Mouse (Mus musculus) MEL (cell line): ENCODE measurements at regions not wholly inside any gene's neighbourhood (a gene's known extent, or its start where the extent isn't known, plus 50 kb on each side); places are given as distances from the start of the nearest gene placed in this dataset.

Source experiments
- DNase-seq: peaks from one replicate; pipeline ENCODE4 v3.0.0; 2011; ENCODE audit warnings: low read depth, low spot score
- H3K27ac ChIP-seq: 2 replicates; pipeline ENCODE4 v1.5.1; 2012; ENCODE audit warnings: low read depth, mild to moderate bottlenecking, control low read depth, low read length, moderate library complexity; ENCODE audit not compliant: control insufficient read depth
- H3K27me3 ChIP-seq, 2 experiments: fragments of 150-350 bp in 1 of 2; sonication (generic) in 1 of 2; 2 replicates each; pipeline ENCODE4 v1.6.1; 2012; ENCODE audit warnings: low read length in 2 of 2, mild to moderate bottlenecking in 2 of 2, improper control_type of control experiment in 1 of 2, moderate library complexity in 1 of 2; ENCODE audit not compliant: insufficient read depth in 2 of 2, control insufficient read depth in 1 of 2
- H3K36me3 ChIP-seq, 2 experiments: 2 replicates each; pipeline ENCODE4 v1.6.1; 2012 to 2014; ENCODE audit warnings: low read length in 2 of 2, improper control_type of control experiment in 1 of 2, inconsistent platforms in 1 of 2, mild to moderate bottlenecking in 1 of 2; ENCODE audit not compliant: insufficient read depth in 2 of 2, control insufficient read depth in 1 of 2
- H3K4me1 ChIP-seq, 2 experiments: fragments of 150-350 bp in 1 of 2; sonication (generic) in 1 of 2; 2 replicates each; pipeline ENCODE4 v1.6.1; 2012; ENCODE audit warnings: low read length in 2 of 2, improper control_type of control experiment in 1 of 2, mild to moderate bottlenecking in 1 of 2; ENCODE audit not compliant: insufficient read depth in 2 of 2, control insufficient read depth in 1 of 2
- H3K4me3 ChIP-seq, 2 experiments: fragments of 150-350 bp in 1 of 2; sonication (generic) in 1 of 2; 2 replicates each; pipeline ENCODE4 v1.5.1; 2012; ENCODE audit warnings: low read depth in 2 of 2, low read length in 2 of 2, mild to moderate bottlenecking in 2 of 2, moderate library complexity in 2 of 2, control low read depth in 1 of 2, improper control_type of control experiment in 1 of 2; ENCODE audit not compliant: control insufficient read depth in 1 of 2, insufficient read depth in 1 of 2
- H3K79me2 ChIP-seq: 2 replicates; pipeline ENCODE4 v1.6.1; 2012; ENCODE audit warnings: mild to moderate bottlenecking, low read length, moderate library complexity; ENCODE audit not compliant: control insufficient read depth, poor library complexity, insufficient read depth
- H3K9ac ChIP-seq: 2 replicates; pipeline ENCODE4 v1.6.1; 2012; ENCODE audit warnings: low read depth, mild to moderate bottlenecking, control low read depth, low read length, moderate library complexity; ENCODE audit not compliant: control insufficient read depth, poor library complexity, severe bottlenecking
- H3K9me3 ChIP-seq: fragments of 150-350 bp; sonication (generic); replicated peaks from 2 replicates; pipeline ENCODE4 v1.6.1; 2012; ENCODE audit warnings: mild to moderate bottlenecking, low read length, improper control_type of control experiment, moderate library complexity; ENCODE audit not compliant: insufficient read depth
- CHD1 ChIP-seq: IDR thresholded peaks from 2 replicates; pipeline ENCODE4 v1.6.1; 2012; ENCODE audit warnings: low read depth, mild to moderate bottlenecking, inconsistent platforms, low read length, improper control_type of control experiment
- CHD2 ChIP-seq: IDR thresholded peaks from 2 replicates; pipeline ENCODE4 v1.6.1; 2011; ENCODE audit warnings: low read length, improper control_type of control experiment
- E2F4 ChIP-seq: IDR thresholded peaks from 2 replicates; pipeline ENCODE4 v1.6.1; 2011; ENCODE audit warnings: low read depth, low read length, improper control_type of control experiment, borderline replicate concordance
- ELF1 ChIP-seq: IDR thresholded peaks from 2 replicates; pipeline ENCODE4 v1.6.1; 2014; ENCODE audit warnings: low read depth, mild to moderate bottlenecking, inconsistent platforms, low read length, improper control_type of control experiment, moderate library complexity
- EP300 ChIP-seq, 2 experiments: IDR thresholded peaks; 2 replicates each; pipeline ENCODE4 v1.6.1; 2011; ENCODE audit warnings: improper control_type of control experiment in 2 of 2, low read length in 2 of 2, low read depth in 1 of 2, mild to moderate bottlenecking in 1 of 2
- ETS1 ChIP-seq: IDR thresholded peaks from 2 replicates; pipeline ENCODE4 v1.6.1; 2012; ENCODE audit warnings: low read depth, mild to moderate bottlenecking, inconsistent platforms, low read length, improper control_type of control experiment, moderate library complexity
- KAT2A ChIP-seq: conservative IDR thresholded peaks from 2 replicates; pipeline ENCODE4 v1.6.1; 2012; ENCODE audit warnings: low read depth, low read length, improper control_type of control experiment, inconsistent platforms
- MAFK ChIP-seq: IDR thresholded peaks from 2 replicates; pipeline ENCODE4 v1.6.1; 2011; ENCODE audit warnings: low read depth, mild to moderate bottlenecking, low read length, improper control_type of control experiment, borderline replicate concordance
- MAX ChIP-seq: IDR thresholded peaks from 2 replicates; pipeline ENCODE4 v1.6.1; 2011; ENCODE audit warnings: low read length, improper control_type of control experiment
- MEF2A ChIP-seq: IDR thresholded peaks from 2 replicates; pipeline ENCODE4 v1.6.1; 2014; ENCODE audit warnings: low read depth, mild to moderate bottlenecking, inconsistent platforms, low read length, improper control_type of control experiment; ENCODE audit not compliant: poor library complexity, insufficient replicate concordance, severe bottlenecking; ENCODE audit errors: extremely low read depth
- MYB ChIP-seq: IDR thresholded peaks from 2 replicates; pipeline ENCODE4 v1.6.1; 2011; ENCODE audit warnings: mild to moderate bottlenecking, low read depth, low read length, improper control_type of control experiment
- NELFE ChIP-seq: IDR thresholded peaks from 2 replicates; pipeline ENCODE4 v1.6.1; 2011; ENCODE audit warnings: low read depth, low read length, improper control_type of control experiment
- NRF1 ChIP-seq: IDR thresholded peaks from 2 replicates; pipeline ENCODE4 v1.6.1; 2014; ENCODE audit warnings: low read depth, mild to moderate bottlenecking, inconsistent platforms, low read length, improper control_type of control experiment, moderate library complexity; ENCODE audit not compliant: poor library complexity, insufficient read depth, severe bottlenecking
- POLR2A ChIP-seq, 2 experiments: IDR thresholded peaks; 2 replicates each; pipeline ENCODE4 v1.6.1; 2011 to 2012; ENCODE audit warnings: low read length in 2 of 2, mild to moderate bottlenecking in 2 of 2, control low read depth in 1 of 2, improper control_type of control experiment in 1 of 2, low read depth in 1 of 2, moderate library complexity in 1 of 2; ENCODE audit not compliant: control insufficient read depth in 1 of 2, insufficient read depth in 1 of 2, poor library complexity in 1 of 2
- POLR2AphosphoS2 ChIP-seq: IDR thresholded peaks from 2 replicates; pipeline ENCODE4 v1.6.1; 2011; ENCODE audit warnings: low read length, improper control_type of control experiment
- SIN3A ChIP-seq: IDR thresholded peaks from 2 replicates; pipeline ENCODE4 v1.6.1; 2012; ENCODE audit warnings: low read length, improper control_type of control experiment, inconsistent platforms
- TAL1 ChIP-seq: IDR thresholded peaks from 2 replicates; pipeline ENCODE4 v1.6.1; 2012; ENCODE audit warnings: mild to moderate bottlenecking, inconsistent platforms, low read length, moderate library complexity, mixed read lengths
- TCF12 ChIP-seq: IDR thresholded peaks from 2 replicates; pipeline ENCODE4 v1.6.1; 2014; ENCODE audit warnings: low read depth, mild to moderate bottlenecking, inconsistent platforms, low read length, improper control_type of control experiment, moderate library complexity
- UBTF ChIP-seq: IDR thresholded peaks from 2 replicates; pipeline ENCODE4 v1.6.1; 2012; ENCODE audit warnings: low read depth, mild to moderate bottlenecking, inconsistent platforms, low read length, improper control_type of control experiment, moderate library complexity, borderline replicate concordance; ENCODE audit not compliant: insufficient read depth
- USF2 ChIP-seq, 2 experiments: IDR thresholded peaks; 2 replicates each; pipeline ENCODE4 v1.6.1; 2011 to 2012; ENCODE audit warnings: improper control_type of control experiment in 2 of 2, low read length in 2 of 2, borderline replicate concordance in 1 of 2, inconsistent platforms in 1 of 2, low read depth in 1 of 2, mild to moderate bottlenecking in 1 of 2; ENCODE audit not compliant: insufficient read depth in 1 of 2
- ZC3H11A ChIP-seq: IDR thresholded peaks from 2 replicates; pipeline ENCODE4 v1.6.1; 2012; ENCODE audit warnings: low read depth, mild to moderate bottlenecking, inconsistent platforms, low read length, improper control_type of control experiment
- ZKSCAN1 ChIP-seq: IDR thresholded peaks from 2 replicates; pipeline ENCODE4 v1.6.1; 2012; ENCODE audit warnings: low read depth, mild to moderate bottlenecking, inconsistent platforms, low read length, improper control_type of control experiment, moderate library complexity
- ZNF384 ChIP-seq: IDR thresholded peaks from 2 replicates; pipeline ENCODE4 v1.6.1; 2012; ENCODE audit warnings: low read depth, mild to moderate bottlenecking, inconsistent platforms, low read length, improper control_type of control experiment

GRCm38 (mm10) chr6:11731126-11731525, 176.2 kb downstream of the Ndufa4 start:
- no peaks in the 10 kb centered on the region for H3K79me2 ChIP-seq
- no peak overlapping the region for H3K27ac ChIP-seq
- 0 out of 4 replicates have a peak, but pooled peaks cover 0 to 2% of the 10 kb centered on the region in 2 experiments for H3K4me1 ChIP-seq
- peaks cover 0 to 2% of the 10 kb centered on the region in 2 experiments; a peak in 1 of 4 replicates for H3K36me3 ChIP-seq
- TF ChIP-seq ETS1 = no peak
- TF ChIP-seq MAX = no peak
- no peak for TF ChIP-seq ZC3H11A
- TF ChIP-seq POLR2A (IDR thresholded peaks at IDR 0.05; ENCODE audit: control insufficient read depth in 1 of 2, insufficient read depth in 1 of 2, low read depth in 1 of 2, low read length in 2 of 2, poor library complexity in 1 of 2) = no peak
- no peak for TF ChIP-seq NRF1
- TF ChIP-seq NELFE = no peak
- no peak for TF ChIP-seq SIN3A
- no peak for TF ChIP-seq KAT2A
- TF ChIP-seq POLR2AphosphoS2 = no peak
- TF ChIP-seq MYB = no peak
- no peak for TF ChIP-seq MEF2A
- TF ChIP-seq E2F4 = no peak
- TF ChIP-seq, all 39 proteins: peak for 0
- Histone ChIP-seq H3K9me3 (no peaks in the 10 kb centered on the region), H3K9ac (no peak overlapping the region), H3K4me3 (no peak overlapping the region), H3K27me3 (no peaks in the 10 kb centered on the region)
- no peak for DNase-seq

GRCm38 (mm10) chr6:11730667-11731066, 176.6 kb downstream of the Ndufa4 start:
- Histone ChIP-seq H3K36me3 (peaks cover 0 to 2% of the 10 kb centered on the region in 2 experiments; a peak in 1 of 4 replicates), H3K27me3 (no peaks in the 10 kb centered on the region), H3K9me3 (no peaks in the 10 kb centered on the region), H3K79me2 (no peaks in the 10 kb centered on the region), H3K4me3 (no peak overlapping the region), H3K9ac (no peak overlapping the region), H3K4me1 (0 out of 4 replicates have a peak, but pooled peaks cover 0 to 2% of the 10 kb centered on the region in 2 experiments), H3K27ac (no peak overlapping the region)
- DNase-seq = no peak
- TF ChIP-seq ELF1 (no peak), MYB (no peak), TAL1 (no peak)

DNA sequence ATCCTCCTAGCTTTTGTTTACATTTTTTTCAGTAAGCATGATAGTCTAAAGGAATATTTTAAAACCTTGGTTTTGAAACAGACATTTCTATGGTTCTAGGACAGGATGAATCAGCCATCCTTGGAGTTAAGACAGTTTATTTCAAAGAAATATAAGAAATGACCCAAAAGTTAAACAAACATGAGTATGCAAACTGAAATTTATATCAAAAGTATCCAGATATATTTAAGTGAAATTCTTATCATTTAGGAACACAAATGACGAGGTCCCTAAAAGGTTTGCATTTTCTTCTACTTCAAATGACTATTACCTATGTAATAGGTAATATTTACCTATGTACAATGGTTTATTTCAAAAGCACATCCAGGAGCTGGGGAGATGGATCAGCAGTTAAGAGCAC, 179.5 kb downstream of the Ndufa4 start:
- Histone ChIP-seq H3K79me2 (no peaks in the 10 kb centered on the region), H3K9ac (no peak overlapping the region), H3K4me3 (no peak overlapping the region), H3K36me3 (peaks cover 0 to 2% of the 10 kb centered on the region in 2 experiments; a peak in 1 of 4 replicates), H3K4me1 (0 out of 4 replicates have a peak, but pooled peaks cover 0 to 2% of the 10 kb centered on the region in 2 experiments), H3K27me3 (no peaks in the 10 kb centered on the region), H3K9me3 (no peaks in the 10 kb centered on the region), H3K27ac (no peak overlapping the region)
- no peak for DNase-seq
- TF ChIP-seq CHD2 (no peak), MEF2A (no peak), ETS1 (no peak), E2F4 (no peak), NRF1 (no peak), CHD1 (no peak), UBTF (no peak), POLR2AphosphoS2 (no peak), POLR2A (IDR thresholded peaks at IDR 0.05; ENCODE audit: control insufficient read depth in 1 of 2, insufficient read depth in 1 of 2, low read depth in 1 of 2, low read length in 2 of 2, poor library complexity in 1 of 2) (no peak), ZKSCAN1 (no peak), MAX (no peak), ZNF384 (no peak), USF2 (IDR thresholded peaks at IDR 0.05; ENCODE audit: borderline replicate concordance in 1 of 2, insufficient read depth in 1 of 2, low read depth in 1 of 2, low read length in 2 of 2) (no peak), MAFK (no peak), EP300 (IDR thresholded peaks at IDR 0.05; ENCODE audit: low read depth in 1 of 2, low read length in 2 of 2) (no peak), TCF12 (no peak), MYB (no peak)
